Mouse (Mus musculus) heart, postnatal 25 days (tissue): ENCODE results near the gene Liph. TPM values are rescaled to one million over a fixed set of nuclear protein-coding genes. Genes with fewer than 3 reads are reported as not detected.
"Not testable (repeated sequence)": the region's sequence is repeated elsewhere in the genome, so short reads cannot be mapped to it uniquely, and the experiment has no call there.

Experiments used
- DNase-seq: peaks from one replicate; pipeline ENCODE4 v3.0.0; 2022; ENCODE audit warnings: low spot score
- intact Hi-C: fragments of 180-260 bp; cut with DNase I; formaldehyde crosslinking; loops from one replicate; pipeline ENCODE4 v1.15.1; 2025
- total RNA-seq, 2 experiments: library from RNA; stranded (reverse); gene quantifications; 2 replicates each; pipeline ENCODE4 v1.2.3; 2021

Gene Liph
- total RNA-seq, result not detected

DNA sequence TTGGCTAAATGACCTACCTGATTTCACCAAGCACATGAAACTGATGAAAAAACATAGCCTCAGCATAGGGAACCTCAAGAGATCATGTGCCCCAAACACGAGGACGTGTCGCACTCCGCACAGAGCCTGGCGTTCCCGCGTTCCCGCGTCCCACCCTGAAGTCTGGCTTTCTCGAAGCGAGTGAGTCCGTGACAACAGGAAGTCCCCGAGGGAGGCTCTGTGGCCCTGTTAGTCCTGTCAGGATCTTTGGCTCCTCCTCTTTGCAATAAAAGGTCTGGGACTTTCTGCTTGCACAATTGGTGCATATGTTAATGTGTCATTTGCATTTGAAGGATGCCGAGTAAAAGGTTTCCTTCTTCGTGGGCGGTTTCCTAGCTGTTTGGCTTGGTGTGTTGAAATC, at the start of gene Liph:
TSS of gene Liph (minus strand) at position 360 of the 400 bp plus-strand sequence.
- no peak for DNase-seq

DNA sequence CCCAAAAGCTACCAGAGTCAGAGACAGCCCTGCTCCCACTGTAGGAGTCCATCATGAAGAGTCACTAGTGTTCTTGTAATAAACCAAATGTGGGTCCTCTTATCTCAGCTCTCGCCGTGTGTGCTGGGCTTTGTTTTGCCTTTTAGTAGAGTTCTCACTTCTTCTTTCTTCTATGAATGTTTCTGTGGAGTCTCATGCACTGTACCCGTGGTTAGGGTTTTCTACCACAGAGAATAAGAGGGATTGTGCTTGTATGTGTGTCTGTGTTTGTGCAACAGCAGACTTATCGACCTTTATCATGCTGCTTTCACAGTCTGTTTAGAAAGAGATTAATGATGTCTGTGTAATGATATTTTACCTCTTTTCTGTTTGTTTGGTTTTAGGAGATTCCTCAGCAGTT, 48.4 kb upstream of the Liph start:
- DNase-seq, result no peak
- intact Hi-C loops, result no loop called here

More for the DNA sequence above, at the start of gene Liph:
- intact Hi-C loops, result no loop called here

DNA sequence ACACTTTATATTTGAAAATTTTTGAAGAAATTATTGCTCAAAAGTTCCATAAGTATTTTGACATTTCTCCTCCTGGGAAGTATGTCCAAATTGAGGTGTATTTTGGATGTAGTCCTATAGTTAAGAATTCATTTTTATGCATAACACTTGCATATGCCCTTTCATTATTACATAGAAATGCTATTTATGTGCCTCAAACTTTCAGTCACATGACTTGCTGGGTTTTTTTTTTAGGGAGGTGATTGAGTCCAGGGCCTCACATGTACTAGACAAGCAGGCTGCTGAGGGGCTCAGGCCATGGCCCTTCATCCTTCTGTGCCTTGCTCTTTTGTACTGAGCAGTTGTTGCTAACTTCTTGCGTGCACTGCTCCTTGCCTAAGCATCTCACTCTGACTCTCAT, 44.5 kb upstream of the Liph start:
- intact Hi-C loops, result no loop called here
- no peak for DNase-seq

DNA sequence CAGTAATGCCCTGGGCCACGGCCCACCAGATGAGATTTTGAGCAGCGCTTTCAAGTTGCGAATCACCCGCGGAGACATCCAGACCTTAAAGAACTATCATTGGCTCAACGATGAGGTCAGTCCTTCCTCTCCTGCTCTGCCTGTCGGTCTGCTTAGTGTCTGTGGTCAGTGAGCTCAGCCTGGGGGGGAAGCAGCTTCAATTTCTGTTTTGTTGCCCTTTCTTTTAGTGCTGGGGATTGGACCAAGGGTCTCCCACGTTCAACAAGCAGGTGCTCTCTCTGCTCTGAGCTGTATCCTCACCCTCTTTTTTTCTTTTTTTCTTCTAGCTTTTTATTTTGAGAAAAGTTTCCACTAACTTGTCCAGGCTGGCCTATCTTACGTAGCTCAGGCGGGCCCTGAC, 43.1 kb upstream of the Liph start:
- no peak for DNase-seq
- intact Hi-C loops, result no loop called here

DNA sequence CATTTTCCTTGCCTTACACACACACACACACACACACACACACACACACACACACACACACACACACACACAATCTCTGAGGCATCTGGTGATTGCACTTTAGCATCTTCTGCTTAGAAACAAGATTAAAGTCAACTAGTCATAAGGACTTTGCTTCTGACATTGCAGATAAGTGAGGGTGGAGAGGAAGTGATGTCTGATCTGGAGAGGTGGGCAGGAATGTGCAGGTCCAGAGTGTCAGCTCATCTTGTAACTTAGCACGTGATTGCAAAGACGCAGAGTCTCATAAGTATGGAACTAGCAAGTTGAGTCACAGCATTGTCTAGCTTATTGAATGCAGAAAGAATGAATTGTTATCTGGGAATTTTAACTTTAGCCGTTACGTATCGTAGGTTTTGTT, 32.0 kb upstream of the Liph start:
- DNase-seq, result no peak
- intact Hi-C loops, result no loop called here

DNA sequence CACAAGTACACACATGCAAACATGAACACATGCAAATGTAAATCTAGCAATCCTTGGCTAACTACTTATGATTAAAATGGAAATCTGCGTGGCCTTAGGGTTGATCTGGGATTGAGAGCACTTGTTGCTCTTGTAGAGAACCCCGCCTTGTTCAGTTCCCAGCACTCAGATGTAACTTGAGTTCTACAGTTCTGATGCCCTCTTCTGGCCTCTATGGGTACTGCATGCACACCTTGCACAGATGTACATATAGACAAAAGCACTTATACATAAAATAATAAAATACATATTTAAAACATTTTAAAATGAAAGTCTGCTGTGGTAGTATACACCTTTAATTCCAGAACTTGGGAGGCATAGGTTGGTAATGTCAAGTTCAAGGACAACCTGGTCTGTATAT, 26.7 kb upstream of the Liph start:
- no peak for DNase-seq
- intact Hi-C loops, result loop anchor here (5.0 kb wide), 1 partner anchor 185 kb away; no protein-coding TSS in a partner anchor

DNA sequence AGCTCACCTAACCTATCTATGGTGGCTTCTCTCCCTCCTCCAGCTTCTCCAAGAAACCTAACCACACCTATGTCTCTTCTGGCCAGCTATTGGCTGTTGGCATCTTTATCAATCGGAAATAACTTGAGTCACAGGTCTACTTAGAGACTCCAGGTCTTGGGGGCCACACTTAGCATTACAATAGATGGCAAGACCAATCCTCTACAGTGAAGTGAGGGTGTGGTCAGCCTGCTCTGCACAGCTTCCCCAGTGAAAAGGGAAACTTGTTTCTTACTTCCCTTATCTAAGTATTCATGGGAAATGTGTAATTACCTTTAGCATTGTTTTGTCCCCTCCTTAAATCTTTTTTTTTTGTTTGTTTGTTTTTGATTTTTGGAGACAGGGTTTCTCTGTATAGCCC, 20.1 kb upstream of the Liph start:
- DNase-seq, result no peak
- intact Hi-C loops, result no loop called here

DNA sequence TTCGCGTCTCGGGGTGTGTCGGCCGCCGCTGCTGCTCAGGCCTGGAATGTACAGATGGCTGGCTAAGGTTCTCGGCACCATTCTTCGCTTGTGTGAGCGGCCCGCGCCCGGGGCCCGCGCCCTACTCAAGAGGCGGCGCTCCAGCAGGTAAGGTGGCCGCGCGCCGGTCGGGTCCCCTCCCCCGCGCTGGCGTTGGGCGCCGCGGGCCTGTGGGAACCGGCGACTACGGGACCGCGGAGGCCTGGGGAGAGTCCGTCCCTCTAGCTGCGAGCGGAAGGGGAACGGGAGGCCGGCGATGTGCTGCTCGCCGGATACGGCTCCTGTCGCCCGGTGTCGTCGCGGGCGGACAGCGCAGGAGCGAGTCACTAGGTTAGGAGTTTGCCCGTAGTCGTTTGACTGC, 14.1 kb upstream of the Liph start:
- DNase-seq, result no peak
- intact Hi-C loops, result loop anchor here (10.0 kb wide), 1 partner anchor 165 kb away; no protein-coding TSS in a partner anchor

DNA sequence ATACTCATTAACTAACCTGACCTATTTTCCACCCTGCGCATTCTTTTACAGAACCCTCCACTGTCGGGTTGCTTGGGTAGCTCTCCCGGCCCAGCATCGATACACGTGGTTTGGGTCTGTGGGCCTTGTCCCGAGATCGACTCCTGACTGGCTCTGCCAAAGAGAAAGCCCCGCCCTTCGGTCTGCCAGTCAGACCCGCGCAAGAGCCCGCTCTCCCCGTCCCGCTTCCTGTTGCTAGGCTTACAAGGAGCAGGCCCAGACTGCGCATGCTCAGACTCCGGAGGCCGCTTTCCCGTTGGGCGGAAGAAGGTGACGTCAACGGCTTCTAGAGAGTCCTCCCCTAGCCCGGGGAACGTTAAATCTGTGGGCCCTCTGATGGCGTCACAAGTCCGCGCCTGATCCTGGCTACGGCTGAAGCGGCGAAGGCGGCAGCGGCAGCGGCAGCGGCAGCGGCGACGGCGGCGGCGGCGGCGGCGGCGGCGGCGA, 13.7 kb upstream of the Liph start, which contains the start of gene Senp2:
TSS of gene Senp2 (plus strand) at position 386 of the 486 bp plus-strand sequence.
- DNase-seq, result peak; percentile 100
- intact Hi-C loops, result loop anchor here (10.0 kb wide), 1 partner anchor 164 kb away; no protein-coding TSS in a partner anchor

DNA sequence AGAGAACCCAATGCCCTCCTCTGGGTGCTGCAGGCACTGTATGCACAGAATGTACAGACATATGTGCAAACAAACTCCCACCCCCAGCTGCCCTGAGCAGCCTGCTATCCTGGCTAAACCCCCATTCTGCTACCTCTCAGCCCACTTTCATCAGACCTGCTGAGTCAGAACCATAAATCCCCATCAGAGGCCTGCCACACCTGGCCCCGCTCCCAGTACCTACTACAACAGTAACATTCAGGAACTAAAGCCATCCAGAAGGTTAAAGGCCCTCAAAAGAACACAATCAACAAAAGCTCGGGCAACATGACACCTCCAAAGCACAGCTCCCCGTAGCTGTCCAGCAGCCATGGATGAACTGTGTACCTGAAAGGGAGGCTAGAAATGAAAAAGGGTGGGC, 6.1 kb upstream of the Liph start:
- intact Hi-C loops, result loop anchor here (10.0 kb wide), 1 partner anchor 157 kb away; no protein-coding TSS in a partner anchor
- no peak for DNase-seq

DNA sequence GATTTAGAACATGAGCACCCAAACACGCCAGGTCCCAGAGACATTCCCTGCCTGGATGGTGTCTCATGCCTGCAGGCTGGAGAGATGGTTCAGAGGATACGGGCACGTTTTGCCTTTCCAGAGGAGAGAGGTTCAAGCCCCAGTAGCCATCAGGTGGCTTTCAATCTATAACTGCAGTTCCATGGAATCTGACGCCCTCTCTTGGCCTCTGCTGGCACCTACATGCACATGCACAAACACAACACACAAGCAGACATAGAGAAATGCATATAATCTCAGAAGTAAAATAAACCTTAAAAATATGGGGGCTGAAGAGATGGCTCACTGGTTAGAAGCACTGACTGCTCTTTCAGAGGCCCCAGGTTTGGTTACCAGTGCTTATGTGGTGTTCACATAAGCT, 5.7 kb upstream of the Liph start:
- intact Hi-C loops, result loop anchor here (10.0 kb wide), 1 partner anchor 156 kb away; no protein-coding TSS in a partner anchor
- DNase-seq, result no peak

DNA sequence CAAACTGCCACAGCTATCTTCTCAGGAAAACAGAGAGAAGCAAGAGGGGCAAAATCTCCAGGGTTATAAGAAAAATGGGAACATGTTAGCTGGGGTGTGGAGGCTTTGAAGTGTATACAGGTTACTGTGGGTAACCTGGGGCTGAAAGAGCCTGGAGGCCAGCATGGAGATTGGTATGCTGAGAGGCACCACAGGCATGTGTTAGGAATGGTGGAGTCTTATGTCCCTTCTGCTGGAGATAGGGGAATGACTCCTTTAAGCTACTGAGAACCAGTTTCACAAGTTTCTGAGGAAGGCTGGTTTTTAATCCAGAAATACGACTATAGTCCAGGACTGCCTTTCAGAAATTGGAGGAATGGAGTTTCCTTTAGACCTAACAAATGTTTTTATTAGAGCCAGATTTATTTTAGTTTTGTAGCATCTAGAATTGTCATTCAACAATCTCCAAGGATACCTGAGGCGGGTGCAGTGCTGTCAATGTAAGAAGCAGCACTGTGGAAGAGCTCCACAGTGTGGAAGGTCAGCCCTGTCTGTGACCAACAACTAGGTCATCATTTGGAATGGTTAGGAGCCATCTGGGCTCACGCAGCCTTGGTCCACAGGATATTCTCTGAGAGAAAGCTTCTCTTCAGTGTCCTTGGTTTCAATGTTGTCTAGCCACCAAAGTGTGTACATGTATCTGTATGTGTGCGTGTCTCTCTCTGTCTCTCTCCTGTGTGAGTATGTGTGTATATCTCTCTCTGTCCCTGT, 4.7 kb upstream of the Liph start:
- intact Hi-C loops, result loop anchor here (10.0 kb wide), 1 partner anchor 155 kb away; no protein-coding TSS in a partner anchor

DNA sequence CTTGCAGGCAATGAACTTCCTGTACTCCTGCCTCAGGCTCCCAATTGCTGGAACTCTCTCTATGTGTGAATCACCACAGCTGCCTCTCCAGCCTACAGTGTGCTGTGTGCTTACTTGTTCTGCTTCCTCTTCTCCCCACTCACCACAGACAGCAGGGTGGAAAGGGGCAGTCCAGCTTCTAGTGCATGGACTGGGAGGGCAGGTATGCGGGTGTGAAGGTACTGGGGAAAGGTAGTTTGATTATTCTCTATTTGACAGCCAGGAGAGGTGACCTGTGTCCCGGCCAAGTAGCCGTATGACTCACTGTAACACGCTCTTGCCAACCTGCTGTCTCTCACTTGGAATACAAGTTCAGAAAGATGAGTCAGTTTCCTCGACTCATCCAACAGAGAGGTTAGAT, 2.6 kb upstream of the Liph start:
- intact Hi-C loops, result no loop called here
- no peak for DNase-seq

More for the DNA sequence above, 4.7 kb upstream of the Liph start:
- no peak for DNase-seq

DNA sequence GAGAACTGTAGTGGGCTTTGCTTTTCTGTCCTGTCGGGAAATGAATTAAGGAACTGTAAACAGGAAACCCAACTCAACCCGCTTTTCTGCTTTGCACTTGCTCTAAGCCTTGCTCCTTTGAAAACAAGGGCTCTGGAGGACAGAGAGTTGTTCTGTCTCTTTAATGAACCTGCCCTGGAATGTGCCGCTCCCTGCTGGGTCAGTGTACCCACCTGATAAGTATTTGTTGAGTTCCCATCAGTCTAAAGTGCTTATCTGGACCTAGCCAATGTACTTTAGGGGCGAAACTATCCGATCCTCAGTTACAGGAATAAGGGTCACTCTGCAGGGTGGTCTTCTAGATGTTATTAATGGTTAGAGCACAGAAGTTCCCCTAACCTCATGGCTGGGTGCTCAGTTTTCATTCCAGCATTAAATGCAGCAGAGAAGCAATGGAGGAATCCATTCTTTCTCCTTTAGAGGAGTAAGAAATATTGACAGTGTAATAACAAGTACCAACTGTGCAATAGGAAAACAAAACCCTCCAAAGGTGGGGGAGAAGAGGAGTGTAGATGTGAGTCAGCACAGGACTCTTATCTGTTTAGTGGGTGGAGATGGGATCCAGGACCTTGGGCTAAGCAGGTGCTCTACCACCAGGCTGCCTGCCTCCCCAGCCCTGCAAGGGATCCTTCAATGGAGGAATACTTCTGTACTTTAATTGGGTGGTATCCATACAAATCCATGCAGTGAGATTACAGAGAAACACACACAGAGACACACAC, 1.6 kb upstream of the Liph start:
- intact Hi-C loops, result no loop called here
- no peak for DNase-seq

DNA sequence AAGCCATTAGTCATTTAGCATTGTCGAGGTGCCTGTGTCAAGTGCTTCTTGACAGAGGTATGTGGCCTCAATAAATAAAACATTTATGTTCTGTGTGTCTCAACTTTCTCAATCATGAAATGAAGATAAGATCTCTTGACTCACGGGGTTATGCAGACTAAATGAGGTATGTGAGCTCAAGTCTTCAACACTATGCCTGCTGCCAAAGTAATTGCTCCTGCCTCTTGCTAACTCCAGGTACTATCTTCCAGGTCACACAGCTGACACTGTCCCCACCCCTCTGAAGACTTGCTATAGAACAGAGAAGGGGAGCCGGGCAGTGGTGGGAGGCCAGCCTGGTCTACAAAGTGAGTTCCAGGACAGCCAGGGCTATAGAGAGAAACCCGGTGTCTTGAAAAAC, 939 bp upstream of the Liph start:
- intact Hi-C loops, result no loop called here
- DNase-seq, result no peak

DNA sequence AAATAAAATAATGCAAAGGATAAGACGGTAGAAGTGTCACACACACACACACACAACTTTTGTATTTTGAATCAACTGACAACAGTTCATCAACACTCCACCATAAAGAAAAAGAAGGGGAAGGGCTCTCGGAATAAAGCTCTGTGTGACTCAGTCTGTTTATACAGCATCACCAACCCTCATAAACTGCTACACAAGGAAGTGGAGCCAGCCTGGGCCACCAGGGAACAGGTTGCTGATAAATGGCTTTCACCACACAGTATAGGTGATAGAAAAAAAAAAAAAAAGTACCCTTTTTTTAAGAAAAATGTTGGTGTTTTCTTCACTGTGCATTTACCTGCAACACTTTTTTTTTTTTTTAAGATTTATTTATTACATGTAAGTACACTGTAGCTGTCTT, 3.7 kb downstream of the Liph start:
- intact Hi-C loops, result no loop called here
- DNase-seq, result no peak

DNA sequence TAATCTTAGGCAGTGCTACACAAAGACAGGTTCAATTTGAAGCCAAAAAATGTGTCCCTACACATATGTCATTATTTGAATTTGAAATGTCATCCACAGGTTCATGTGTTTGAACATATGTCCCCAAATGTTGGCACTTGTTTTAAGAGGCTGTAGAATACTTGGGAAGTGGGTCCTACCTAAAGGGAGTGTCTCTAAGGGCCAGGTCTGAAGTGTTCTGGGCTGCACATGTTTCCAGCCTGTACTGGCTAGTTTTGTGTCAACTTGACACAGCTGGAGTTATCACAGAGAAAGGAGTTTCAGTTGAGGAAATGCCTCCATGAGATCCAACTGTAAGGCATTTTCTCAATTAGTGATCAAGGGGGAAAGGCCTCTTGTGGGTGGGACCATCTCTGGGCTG, 4.6 kb downstream of the Liph start:
- intact Hi-C loops, DNase-seq: not testable (repeated sequence)

DNA sequence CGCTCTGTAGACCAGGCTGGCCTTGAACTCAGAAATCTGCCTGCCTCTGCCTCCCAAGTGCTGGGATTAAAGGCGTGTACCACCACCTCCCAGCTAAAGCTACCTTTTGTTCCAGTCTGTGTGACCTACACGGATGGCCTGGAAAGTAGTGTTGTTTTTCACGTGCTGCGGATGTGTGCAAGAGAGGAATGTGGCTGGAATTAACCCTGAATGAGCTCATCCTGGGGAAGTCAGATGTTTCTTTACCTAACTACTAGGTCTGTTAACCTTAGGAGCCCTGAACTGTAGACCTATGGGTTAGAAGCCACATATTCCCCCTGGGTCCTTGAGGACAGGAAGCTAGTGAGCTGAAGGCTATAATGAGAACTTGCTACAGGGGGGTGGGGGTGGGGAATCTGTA, 7.5 kb downstream of the Liph start:
- intact Hi-C loops, result no loop called here
- no peak for DNase-seq

DNA sequence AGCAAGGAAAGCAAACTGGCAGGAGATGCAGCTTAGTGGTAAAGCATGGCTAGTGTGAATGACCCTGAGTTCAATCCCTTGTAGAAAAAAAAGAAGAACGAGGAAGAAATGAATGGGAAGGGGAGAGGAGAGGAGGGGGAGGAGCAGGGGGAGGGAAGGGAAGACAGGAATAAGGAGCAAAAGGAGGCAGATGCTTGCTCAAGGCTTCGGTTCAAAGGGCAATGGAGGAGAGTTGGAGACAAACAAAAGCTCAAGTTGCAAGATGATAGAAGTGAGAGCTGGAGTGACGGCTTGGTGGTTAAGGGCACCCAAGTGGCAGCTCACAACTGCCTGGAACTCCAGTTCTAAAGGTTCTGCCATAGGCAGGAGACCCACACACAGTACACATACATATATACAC, 9.3 kb downstream of the Liph start:
- intact Hi-C loops, result no loop called here
- no peak for DNase-seq

DNA sequence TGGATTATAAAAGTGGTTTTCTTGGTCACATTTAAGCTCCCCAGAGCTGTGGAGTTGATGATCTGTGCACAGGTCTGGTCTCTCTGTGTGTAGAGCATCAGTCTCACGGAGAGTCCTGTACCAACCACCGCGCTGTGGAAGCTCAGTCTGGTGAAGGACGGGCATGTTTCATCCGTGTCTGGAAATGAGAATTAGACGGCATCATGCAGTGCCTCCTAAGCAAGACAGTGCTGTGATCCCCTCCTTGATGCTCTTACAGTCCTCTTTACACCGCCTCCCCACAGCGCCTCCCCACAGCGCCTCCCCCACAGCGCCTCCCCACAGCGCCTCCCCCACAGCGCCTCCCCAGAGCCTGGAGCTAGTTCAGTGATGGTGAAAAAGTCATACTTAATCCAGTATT, 11.4 kb downstream of the Liph start:
- intact Hi-C loops, result no loop called here
- no peak for DNase-seq

DNA sequence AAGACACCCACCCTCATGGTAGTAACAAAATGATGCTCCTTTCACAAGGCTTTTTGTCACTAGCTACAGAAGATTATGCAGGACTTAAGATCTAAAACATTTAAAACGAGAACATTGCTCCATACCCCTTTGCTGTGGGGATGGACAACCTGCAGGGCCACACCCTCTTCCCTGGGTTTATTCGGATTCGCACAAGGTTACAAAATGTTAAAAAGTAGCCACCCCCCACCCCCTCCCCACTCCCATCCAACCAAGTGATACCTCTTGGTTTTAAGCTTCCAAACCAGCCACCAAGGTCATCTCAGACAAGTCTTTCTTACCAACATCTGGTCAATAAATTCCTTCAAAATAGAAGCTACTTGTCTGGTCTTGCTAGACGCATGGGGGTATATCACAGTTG, 11.9 kb downstream of the Liph start:
- intact Hi-C loops, result no loop called here
- no peak for DNase-seq
